Mouse (Mus musculus) heart, adult 2 months (tissue): ENCODE measurements at regions not wholly inside any gene's neighbourhood (a gene's known extent, or its start where the extent isn't known, plus 50 kb on each side); places are given as distances from the start of the nearest gene placed in this dataset.

Experiments used
- DNase-seq, 2 experiments: peaks; one replicate each; pipeline ENCODE4 v3.0.0; 2021
- H3K27ac ChIP-seq: fragments of 200-600 bp; 2 replicates; pipeline ENCODE4 v1.8.1; 2022
- H3K27me3 ChIP-seq: fragments of 200-500 bp; 2 replicates; pipeline ENCODE4 v1.6.1; 2012; ENCODE audit warnings: mild to moderate bottlenecking, low read length, inconsistent platforms, mixed read lengths; ENCODE audit not compliant: control insufficient read depth, insufficient read depth
- H3K36me3 ChIP-seq: fragments of 200-500 bp; 2 replicates; pipeline ENCODE4 v1.6.1; 2012; ENCODE audit warnings: low read length, inconsistent platforms; ENCODE audit not compliant: control insufficient read depth, insufficient read depth
- H3K4me1 ChIP-seq: fragments of 200-500 bp; 2 replicates; pipeline ENCODE4 v1.6.1; 2011; ENCODE audit warnings: low read length; ENCODE audit not compliant: control insufficient read depth, insufficient read depth
- H3K4me3 ChIP-seq: fragments of 200-600 bp; 2 replicates; pipeline ENCODE4 v1.8.1; 2022
- H3K79me2 ChIP-seq: fragments of 200-500 bp; replicated peaks from 2 replicates; pipeline ENCODE4 v1.6.1; 2012; ENCODE audit warnings: mild to moderate bottlenecking, inconsistent platforms, low read length, moderate library complexity, mixed read lengths; ENCODE audit not compliant: control insufficient read depth, insufficient read depth
- H3K9ac ChIP-seq: fragments of 200-500 bp; 2 replicates; pipeline ENCODE4 v1.6.1; 2012; ENCODE audit warnings: low read depth, mild to moderate bottlenecking, control low read depth, inconsistent platforms, low read length, mixed read lengths
- CTCF ChIP-seq: fragments of 200-600 bp; IDR thresholded peaks from 2 replicates; pipeline ENCODE4 v1.8.1; 2022; ENCODE audit warnings: antibody characterized with exemption, mild to moderate bottlenecking, moderate library complexity
- EP300 ChIP-seq: fragments of 200-500 bp; IDR thresholded peaks from 2 replicates; pipeline ENCODE4 v1.6.1; 2011; ENCODE audit warnings: low read depth, low read length, control low read depth; ENCODE audit not compliant: insufficient read depth
- POLR2A ChIP-seq: fragments of 200-500 bp; IDR thresholded peaks from 2 replicates; pipeline ENCODE4 v1.6.1; 2011; ENCODE audit warnings: mild to moderate bottlenecking, low read depth, low read length, control low read depth; ENCODE audit not compliant: insufficient read depth
- WGBS: fragments of 180-500 bp; shearing (Covaris S2); methylation state at CpG from one replicate; pipeline ENCODE4 v1.1.7; 2018; 5-methylcytosine and 5-hydroxymethylcytosine counted together
- intact Hi-C: fragments of 180-260 bp; cut with DNase I; formaldehyde crosslinking; loops from one replicate; pipeline ENCODE4 v1.15.1; 2025

DNA sequence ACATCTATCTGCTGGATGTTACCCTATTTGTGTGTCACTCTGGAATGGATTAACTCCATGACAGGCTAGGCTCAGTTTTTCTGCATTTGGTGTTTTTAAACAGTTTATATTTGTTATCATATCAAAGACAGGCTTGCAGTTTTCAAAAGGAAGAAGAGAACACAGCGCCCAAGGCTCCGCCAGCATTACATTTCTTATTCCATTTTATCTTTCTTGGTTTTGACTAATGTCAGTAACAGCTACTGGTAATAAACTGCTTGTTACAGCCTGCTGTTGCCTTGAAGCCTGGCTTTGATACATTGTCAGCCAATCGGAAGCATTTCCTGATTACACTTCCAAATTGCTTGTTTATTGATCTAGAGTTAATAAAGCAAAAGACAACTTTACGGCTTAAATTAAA is 219.4 kb upstream of the Mdfic start:
- Histone ChIP-seq H3K27ac (no peak overlapping the region), H3K36me3 (no peaks in the 10 kb centered on the region), H3K27me3 (no peaks in the 10 kb centered on the region), H3K4me1 (no peaks in the 10 kb centered on the region), H3K79me2 (no peaks in the 10 kb centered on the region), H3K4me3 (no peak overlapping the region), H3K9ac (no peak overlapping the region)
- DNase-seq, result no peak
- 82% methylated on average over 4 of the region's 4 CpGs for WGBS
- intact Hi-C loops, result no loop called here
- TF ChIP-seq POLR2A (no peak), EP300 (no peak), CTCF (no peak)

DNA sequence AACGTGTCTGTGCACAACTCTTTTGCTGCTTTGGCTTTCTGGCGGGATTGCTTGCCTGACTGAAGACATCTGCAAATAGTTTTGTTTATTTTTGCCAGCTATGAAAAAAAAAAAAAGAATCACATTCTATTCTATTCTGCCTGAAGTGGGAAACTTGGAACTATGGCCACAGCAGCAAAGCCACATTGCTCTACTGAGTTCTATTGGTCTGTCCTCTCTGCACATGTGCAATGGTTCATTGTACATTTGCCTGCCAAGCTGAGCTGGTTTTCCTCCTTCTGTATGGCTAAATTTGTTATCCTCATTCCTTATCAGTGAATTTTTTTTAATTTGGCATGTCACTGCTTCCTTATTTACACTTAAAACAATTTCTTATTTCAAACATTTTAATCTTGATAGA is 211.1 kb upstream of the Mdfic start:
- Histone ChIP-seq H3K4me3 (no peak overlapping the region), H3K9ac (no peak overlapping the region), H3K27ac (no peak overlapping the region), H3K79me2 (no peaks in the 10 kb centered on the region), H3K27me3 (no peaks in the 10 kb centered on the region), H3K36me3 (no peaks in the 10 kb centered on the region), H3K4me1 (no peaks in the 10 kb centered on the region)
- intact Hi-C loops, result no loop called here
- 68% methylated on average over 2 of the region's 2 CpGs for WGBS
- DNase-seq, result no peak
- TF ChIP-seq EP300, result no peak
- TF ChIP-seq CTCF, result no peak
- no peak for TF ChIP-seq POLR2A

DNA sequence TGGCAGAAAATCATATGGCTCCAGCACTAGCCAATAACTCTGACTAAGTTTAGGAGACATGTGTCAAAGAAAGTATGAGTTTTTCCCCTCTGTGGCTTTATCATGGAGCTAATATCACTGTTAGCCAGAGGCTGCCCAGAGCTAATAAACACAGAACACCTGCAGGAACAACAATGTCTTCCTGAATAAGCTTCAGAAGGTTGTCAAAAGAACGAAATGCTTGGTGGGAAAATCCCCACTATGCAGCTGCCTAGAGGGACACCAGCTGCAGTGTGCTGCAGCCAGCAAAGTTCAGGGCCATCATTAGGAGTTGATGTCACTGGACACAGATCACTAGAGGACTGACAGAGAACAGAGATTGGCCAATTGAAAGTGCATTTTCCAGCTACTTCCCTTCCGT is 183.2 kb upstream of the Mdfic start:
- no peaks in the 10 kb centered on the region; the same call in none of the 2 replicates for H3K36me3 ChIP-seq
- no peaks in the 10 kb centered on the region for H3K27me3 ChIP-seq
- no peak overlapping the region for H3K4me3 ChIP-seq
- no peaks in the 10 kb centered on the region for H3K79me2 ChIP-seq
- no peak overlapping the region for H3K9ac ChIP-seq
- H3K27ac ChIP-seq, result no peak overlapping the region
- TF ChIP-seq POLR2A, result no peak
- no peaks in the 10 kb centered on the region for H3K4me1 ChIP-seq
- DNase-seq, result no peak
- WGBS, result 62% methylated on average over 2 of the region's 2 CpGs
- intact Hi-C loops, result no loop called here

DNA sequence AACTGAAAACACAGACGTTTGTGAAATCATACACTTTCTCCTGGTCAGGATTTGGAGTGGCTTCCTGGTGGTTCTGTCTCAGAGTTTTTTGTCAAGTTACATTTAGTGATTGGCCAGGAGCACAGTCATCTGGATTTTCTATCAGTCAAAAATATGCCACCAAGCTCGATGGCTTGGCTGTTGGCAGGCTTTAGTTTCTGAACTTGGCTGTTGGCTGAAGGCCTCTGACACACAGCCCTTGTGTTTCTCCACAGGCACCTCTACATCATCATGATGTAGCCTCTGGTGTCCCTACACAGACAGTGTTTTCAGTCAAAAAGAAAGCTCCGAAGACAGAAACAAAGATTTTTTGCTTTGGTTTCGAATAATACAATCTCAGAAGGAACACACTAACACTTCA is 178.5 kb upstream of the Mdfic start:
- Histone ChIP-seq H3K27ac (no peak overlapping the region), H3K27me3 (no peaks in the 10 kb centered on the region), H3K9ac (no peak overlapping the region), H3K79me2 (no peaks in the 10 kb centered on the region), H3K4me1 (no peaks in the 10 kb centered on the region), H3K4me3 (no peak overlapping the region), H3K36me3 (no peaks in the 10 kb centered on the region; the same call in none of the 2 replicates)
- TF ChIP-seq CTCF (no peak), POLR2A (no peak), EP300 (no peak)
- peak in 1 of 2 experiments; percentile 33 for DNase-seq
- intact Hi-C loops, result no loop called here
- 38% methylated on average over 4 of the region's 4 CpGs for WGBS

DNA sequence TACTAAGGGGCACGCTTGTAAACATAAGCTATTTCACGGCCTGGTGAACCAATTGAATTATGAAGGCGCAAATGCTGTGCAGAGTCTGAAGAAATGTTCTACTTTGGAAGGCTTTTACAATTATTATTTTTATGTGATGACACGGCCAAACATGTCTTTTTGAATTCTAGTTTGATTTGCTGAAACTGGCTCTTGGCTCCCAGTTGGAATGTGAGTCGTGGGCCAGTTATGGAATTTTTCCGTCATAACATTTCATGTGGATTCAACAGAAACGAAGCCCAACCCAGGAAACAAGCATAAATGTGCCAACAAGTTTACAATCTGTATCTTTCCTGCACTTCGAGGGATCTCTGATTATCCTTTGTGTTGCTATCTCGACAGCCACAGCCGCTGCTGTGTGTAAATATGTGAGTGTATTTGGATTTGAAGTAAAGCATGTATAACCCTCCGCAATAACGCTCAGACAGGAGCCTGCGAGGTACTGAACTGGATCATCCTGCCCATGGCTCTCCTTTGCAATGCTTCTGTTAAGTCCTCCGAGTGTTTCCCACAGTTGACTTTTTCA is 176.9 kb upstream of the Mdfic start:
- Histone ChIP-seq H3K27me3 (no peaks in the 10 kb centered on the region), H3K36me3 (no peaks in the 10 kb centered on the region; the same call in none of the 2 replicates), H3K9ac (no peak overlapping the region), H3K27ac (no peak overlapping the region), H3K4me1 (no peaks in the 10 kb centered on the region), H3K4me3 (no peak overlapping the region), H3K79me2 (no peaks in the 10 kb centered on the region)
- DNase-seq, result no peak
- intact Hi-C loops, result no loop called here
- WGBS, result 65% methylated on average over 14 of the region's 14 CpGs
- no peak for TF ChIP-seq EP300
- no peak for TF ChIP-seq CTCF
- TF ChIP-seq POLR2A, result no peak

DNA sequence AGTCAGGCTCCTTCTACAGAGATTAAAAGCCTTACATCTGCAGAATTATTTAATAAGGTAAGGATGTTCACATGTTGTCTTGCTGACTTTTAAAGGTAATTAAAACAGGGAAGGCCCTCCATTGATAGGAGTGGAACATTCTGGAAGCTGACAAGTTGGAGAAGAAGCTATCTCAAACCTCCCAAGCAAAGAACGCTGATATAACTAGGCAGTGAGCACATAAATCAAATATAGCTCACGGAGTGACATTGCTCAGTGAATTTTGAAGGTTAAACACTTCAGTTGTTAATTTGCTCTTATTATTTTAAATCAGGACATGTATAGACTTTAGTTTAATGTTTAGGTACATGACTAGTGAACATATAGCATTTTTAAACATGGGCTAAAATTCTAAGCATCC is 171.6 kb upstream of the Mdfic start:
- H3K27ac ChIP-seq, result peak overlapping the region; percentile 22; the same call in 1 of the 2 replicates
- H3K79me2 ChIP-seq, result no peaks in the 10 kb centered on the region
- TF ChIP-seq CTCF, result no peak
- TF ChIP-seq EP300, result no peak
- no peak for TF ChIP-seq POLR2A
- H3K9ac ChIP-seq, result no peak overlapping the region
- no peaks in the 10 kb centered on the region for H3K27me3 ChIP-seq
- no peak overlapping the region for H3K4me3 ChIP-seq
- no peaks in the 10 kb centered on the region for H3K4me1 ChIP-seq
- 58% methylated on average over 2 of the region's 2 CpGs for WGBS
- no peaks in the 10 kb centered on the region for H3K36me3 ChIP-seq
- DNase-seq, result no peak
- intact Hi-C loops, result no loop called here

DNA sequence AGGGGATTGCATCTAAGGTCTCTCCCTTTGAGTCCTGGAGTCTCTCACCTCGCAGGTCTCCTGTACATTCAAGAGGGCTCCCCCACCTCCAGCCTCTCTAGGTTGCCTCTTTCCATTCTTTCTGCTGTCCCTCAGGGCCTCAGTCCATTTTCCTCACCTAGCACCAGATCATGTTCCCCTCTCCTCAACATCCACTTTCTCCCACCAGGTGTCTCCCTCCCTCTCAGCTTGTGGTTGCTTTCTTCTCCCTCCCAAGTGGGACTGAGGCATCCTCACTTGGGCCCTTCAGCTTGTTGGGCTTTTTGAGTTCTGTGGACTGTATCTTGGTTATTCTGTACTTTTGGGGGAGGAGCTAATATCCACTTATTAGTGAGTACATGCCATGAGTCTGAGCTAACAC is 127.7 kb upstream of the Mdfic start:
- Histone ChIP-seq H3K27me3 (no peaks in the 10 kb centered on the region), H3K36me3 (no peaks in the 10 kb centered on the region), H3K79me2 (no peaks in the 10 kb centered on the region), H3K4me1 (no peaks in the 10 kb centered on the region), H3K27ac (no peak overlapping the region), H3K4me3 (no peak overlapping the region), H3K9ac (no peak overlapping the region)
- DNase-seq, result no peak
- intact Hi-C loops, result no loop called here
- TF ChIP-seq CTCF (peak; percentile 42), POLR2A (no peak), EP300 (no peak)
- WGBS, result 68% methylated on average over 1 of the region's 1 CpGs
